Mouse (Mus musculus) adrenal gland, adult (tissue): ENCODE results near the gene Mre11a.

ENCODE experiments used
- DNase-seq, 2 experiments: peaks; one replicate each; pipeline ENCODE4 v3.0.0; 2022 to 2023; ENCODE audit warnings: low spot score in 1 of 2; ENCODE audit not compliant: inconsistent age in 2 of 2

The Mre11a gene

DNA sequence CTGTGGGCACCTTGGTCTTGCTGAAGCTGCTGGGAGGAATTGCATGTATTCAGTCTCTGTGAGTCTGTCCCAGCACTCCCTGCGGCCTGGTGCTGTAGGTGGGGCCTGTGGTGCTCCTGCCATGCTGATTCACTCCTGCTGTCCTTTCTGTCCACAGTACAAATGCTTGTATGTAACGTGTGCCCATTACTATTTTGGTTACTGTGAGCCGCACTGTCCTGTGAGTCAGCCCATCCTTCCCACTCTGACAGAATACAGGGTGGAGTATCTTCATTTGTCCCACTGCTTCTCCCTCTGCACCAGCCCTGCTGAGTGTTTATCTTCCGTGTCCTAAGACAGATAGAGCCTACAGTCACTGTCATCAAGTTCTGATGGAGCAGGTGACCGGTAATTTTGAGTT, 25.7 kb downstream of the Mre11a start:
- no peak for DNase-seq

DNA sequence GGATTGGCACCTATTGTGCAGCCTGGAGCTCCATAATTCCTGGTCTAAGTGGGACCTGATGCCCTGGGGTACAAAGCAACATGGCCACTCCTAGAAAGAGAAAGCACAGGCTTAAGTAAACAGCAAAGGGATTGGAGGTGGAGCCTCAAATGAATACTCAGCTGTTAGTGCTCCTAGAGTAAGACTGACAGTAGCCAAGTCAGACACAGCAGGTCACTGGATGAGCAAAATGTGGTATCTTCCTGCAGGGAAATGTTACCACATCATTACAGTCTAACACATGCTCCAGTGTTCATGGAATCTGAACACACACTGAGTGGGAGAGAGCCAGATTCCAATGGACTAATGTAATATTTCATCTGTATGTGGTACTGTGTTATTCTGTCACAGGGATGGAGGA, 36.9 kb downstream of the Mre11a start:
- no peak for DNase-seq

DNA sequence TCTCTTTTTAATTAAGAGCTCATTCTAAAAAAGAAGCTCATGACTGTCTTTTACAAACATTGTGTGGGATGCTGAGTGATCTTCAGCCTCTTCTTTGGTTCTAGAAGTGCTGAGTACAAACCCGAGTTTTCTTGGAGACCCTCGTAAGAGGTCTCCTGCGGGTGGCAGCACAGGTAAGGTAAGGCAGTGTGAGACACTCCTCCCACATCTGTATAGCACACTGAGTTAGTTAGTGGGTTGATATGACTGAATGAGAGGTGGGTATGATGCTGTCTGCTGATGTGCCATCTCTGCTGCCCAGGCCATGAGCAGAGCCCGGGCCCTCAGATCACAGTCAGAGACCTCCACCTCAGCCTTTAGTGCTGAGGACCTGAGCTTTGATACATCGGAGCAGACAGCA, 40.4 kb downstream of the Mre11a start:
- no peak for DNase-seq

DNA sequence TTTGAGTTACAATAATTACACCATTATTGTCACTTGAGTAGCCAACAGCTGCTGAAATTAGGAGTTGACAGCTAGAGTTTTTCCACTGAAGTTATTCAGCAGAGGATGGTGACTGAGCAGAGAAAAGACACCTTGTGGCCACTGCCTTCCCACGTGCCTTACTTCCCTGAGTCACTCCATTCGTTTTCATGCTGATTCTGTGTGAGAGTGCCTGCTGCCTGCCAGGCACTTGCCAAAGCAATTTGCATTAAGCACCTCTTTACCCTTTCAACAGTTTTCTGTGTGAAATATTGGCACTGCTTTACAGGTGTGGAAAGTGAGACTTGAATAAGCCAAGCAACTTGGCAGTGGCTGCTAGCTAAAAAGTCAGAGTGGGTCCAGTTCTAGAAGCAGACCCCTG, 43.4 kb downstream of the Mre11a start:
- no peak for DNase-seq

DNA sequence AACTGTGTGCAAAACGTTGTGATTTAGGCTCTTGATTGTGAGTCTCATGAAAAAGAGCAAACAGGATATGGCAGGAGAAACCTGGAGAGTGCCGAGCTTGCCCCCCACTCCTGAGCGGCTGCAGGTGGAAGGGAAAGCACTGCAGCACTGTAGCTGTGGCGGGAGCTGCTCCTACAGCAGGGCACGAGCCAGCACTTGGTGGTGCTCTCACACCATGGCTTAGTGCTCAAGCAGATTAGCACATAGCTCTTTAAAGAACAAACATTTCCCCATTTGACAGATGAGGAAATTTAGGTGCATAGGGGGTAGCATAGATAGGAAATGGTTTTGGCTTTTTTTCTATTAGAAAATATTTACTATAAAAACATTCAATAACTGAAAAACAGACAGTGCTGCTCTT, 47.6 kb downstream of the Mre11a start:
- no peak for DNase-seq

DNA sequence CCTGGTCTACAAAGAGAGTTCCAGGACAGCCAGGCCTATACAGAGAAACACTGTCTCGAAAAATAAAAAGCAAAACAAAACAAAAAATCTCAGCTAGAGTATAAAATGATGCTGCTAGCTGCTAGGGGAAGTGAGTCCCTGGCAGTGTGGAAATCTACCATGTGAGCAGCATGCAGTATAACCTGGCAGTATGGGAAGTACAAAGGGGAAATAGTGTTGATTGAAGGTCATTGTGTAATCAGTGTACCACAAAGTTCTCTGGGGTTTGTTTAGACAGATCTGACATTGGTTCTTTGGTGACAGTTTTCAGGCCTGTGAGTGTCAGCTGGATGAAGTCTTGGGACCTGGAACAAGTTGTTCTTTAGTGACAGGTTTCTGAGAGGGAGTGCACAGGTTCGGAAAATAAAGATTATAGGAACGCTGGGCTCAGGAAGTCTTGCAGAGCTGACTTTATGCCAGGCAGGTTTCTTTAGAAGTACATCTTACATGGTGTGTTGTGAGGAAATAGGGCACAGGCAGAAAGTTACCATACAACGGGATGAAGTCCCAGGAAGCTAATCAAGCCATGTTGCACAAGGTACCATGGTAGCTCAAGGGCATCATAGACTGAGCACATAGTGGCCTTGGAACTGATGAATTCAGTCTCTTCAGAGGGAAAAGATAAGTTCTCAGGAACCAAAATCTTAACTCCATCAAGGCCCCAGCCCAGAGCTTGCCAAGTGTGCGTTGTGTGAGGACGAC, 51.1 kb downstream of the Mre11a start:
- DNase-seq, result peak; percentile 8 to 61

DNA sequence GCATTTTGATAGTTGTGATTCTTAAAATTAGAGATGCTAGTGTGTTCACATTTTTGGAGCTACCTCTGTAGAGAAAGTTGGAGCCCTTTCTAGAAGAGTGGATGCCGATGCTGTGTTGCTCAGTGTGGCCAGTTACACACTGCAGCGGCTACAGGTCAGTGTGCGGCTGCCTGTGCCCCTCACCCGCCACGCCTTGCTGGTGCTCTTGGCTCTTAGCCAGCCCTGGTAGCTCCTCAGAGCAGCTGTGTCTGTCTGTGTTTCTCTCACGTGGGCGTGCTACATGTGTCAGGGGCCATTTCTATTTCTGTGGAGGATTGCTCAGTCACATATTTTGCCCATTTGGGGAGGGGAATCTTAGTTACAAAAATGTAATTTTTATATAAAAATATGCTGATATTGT, 55.1 kb downstream of the Mre11a start:
- DNase-seq, result no peak

DNA sequence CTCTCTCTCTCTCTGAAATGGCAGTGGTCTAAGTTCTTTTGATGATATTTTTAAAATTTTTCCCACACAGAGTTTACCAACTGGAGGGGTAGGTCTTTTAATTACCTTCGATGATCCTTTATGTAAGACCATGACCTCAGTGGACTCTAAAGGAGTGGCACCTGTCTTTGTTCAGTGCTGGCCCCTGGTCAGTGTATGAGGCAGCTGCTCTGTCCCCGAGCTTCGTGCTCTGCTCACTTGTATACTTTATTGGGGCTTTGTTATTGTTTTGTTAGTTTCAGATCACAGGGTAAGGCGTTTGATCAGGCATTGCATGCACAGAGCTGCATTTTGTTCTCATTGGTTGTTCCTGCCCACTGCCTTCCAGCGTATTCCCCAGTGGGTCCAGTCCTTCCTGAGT, 55.5 kb downstream of the Mre11a start:
- no peak for DNase-seq

DNA sequence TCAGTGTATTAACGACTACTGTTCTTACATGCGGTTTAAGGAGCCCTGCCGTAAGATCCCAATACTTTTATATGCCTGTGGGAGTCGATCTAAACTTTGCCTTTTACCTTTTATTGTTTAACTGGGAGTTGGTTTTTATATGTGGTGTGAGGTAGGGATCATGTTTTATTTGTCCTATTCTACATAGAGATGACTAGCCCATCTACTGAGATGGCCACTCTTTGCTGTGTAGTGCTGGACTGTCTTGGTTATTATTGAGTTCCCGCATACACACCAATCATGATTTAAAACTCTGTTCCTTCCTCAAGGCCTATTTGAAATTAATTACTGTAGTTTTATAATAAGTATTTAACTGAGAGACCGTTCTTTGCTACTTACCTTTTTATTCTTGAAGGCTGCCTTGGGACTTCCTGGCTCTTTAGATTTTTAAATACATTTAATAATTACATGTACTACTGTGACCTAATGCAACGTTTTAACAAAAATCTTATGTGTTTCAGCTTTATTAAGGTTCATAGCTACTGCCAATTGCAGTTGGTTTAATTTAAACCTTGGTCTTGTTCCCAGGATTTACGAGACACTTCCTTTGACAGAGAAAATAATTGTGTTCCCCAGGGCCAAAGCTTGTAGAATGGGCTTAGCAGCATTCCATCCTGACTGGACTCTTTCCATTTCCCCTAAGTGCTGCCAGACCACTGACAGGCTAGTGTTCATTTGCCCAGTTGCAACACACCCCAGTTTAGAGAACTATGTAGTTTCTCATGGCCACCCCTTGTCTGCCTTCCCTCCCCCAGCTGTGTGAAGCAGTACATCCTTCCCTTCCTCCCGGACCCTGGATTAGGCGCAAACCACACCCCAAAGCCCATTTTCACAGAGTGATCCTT, 57.7 kb downstream of the Mre11a start:
- peak in 1 of 2 experiments; percentile 32 for DNase-seq

DNA sequence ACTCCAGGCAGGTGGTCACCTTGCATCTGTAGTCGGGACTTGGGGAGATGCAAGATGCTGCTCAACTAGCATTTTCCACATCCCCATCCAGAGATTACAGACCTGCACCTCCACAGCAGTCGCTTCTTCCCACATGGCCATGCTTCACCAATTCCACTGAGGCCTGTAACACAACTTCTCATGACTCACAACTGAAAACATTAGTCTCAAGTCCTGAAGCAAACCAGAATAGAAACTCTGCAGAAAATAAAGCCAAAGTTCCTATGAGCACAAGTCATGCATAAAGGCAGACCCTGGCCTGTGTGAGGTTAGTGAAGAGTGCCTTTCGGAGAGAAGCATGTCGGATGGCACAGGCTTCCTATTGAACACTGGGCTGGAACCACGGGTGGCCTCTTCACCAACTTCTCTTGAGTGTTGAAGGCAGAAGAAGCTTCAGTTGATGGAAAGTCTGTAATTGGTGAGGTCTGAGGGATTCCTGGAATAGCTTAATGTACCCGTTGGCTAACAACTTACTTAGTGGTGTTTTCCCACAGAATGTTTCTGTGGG, 58.9 kb downstream of the Mre11a start:
- no peak for DNase-seq

DNA sequence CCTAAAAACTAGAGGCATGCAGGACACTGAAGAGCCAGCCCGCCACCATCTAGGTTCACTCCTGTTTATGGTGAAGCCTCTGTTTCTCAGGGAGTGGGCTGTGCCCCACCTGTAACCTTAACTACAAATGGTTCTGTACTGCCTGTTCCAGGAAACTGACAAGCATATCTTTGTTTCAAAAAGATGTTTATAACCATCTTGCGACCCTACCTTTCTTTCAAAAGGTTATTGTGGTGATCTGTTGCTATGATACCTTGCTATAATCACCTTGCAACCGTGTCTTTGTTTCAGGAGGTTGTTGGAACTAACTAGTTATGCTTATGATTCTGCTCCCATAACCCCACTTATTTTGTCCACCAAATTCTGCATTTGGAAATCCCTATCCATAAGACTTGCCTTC, 59.4 kb downstream of the Mre11a start:
- DNase-seq, result no peak

DNA sequence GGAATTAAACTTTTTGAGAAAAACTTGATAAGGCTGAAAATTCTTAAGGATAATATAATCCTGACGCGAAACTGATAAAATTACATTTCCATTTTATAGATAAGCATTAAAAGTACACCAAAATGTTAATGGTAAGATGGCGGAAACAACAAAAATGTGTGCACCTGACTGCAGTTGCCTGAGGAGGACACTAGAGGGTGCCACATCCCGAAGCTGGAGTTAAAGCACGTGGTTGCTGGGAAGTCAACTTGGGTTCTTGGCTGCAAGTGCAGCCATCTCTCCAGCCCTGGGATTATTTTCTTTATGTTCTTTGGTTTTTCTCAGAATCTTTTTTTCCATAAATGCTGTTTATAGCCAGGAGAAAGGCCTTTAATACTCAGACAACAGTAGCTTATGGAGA, 62.0 kb downstream of the Mre11a start:
- no peak for DNase-seq

DNA sequence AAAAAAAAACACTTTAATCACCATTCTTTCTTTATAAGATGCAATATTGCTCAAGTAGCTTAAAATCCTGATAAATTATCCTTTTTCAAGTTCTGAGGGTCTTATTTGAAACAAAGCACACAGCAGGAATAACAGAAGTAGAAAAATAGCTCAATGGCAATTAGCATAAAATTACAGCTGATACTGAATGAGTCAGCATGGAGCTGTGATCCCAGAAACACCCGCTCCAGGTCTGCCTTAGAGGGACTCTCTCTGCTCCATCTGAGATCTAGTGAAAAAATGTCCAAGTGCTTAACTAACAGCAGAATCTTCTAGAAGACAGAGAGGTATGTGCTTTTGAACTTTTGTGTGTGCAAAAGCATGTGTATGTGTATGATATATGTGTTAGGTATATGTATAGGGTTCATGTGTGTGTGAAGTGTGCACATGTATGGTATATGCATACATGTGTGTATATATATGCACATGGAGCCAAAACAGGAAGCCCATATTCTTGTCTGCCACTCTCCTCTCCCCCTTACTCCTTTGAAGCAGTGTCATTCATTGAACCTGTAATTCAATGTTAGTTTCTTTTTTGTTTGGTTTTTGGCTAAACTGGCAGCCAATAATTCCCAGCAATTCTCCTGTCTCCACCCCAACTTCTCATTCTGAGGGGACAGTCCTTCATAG, 63.9 kb downstream of the Mre11a start:
- DNase-seq, result no peak

DNA sequence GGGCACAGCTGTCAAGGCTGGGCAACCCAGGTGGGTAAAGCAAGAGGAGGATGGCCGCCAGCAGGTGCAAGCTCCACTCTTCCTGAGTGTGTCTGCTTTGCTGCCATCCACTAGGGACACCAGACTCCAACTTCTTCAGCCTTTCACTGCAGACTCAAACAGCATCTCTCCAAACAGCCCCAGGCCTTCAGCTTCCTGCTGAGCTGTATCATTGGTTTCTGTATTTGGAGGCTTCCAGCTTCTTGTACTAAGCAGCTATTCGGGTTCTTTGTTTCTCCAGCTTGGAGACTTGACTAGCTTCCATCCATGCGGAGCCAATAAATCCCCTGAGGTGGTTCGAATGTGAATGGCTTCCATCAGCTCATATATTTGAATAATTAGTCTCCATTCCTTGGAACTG, 70.1 kb downstream of the Mre11a start:
- DNase-seq, result no peak

DNA sequence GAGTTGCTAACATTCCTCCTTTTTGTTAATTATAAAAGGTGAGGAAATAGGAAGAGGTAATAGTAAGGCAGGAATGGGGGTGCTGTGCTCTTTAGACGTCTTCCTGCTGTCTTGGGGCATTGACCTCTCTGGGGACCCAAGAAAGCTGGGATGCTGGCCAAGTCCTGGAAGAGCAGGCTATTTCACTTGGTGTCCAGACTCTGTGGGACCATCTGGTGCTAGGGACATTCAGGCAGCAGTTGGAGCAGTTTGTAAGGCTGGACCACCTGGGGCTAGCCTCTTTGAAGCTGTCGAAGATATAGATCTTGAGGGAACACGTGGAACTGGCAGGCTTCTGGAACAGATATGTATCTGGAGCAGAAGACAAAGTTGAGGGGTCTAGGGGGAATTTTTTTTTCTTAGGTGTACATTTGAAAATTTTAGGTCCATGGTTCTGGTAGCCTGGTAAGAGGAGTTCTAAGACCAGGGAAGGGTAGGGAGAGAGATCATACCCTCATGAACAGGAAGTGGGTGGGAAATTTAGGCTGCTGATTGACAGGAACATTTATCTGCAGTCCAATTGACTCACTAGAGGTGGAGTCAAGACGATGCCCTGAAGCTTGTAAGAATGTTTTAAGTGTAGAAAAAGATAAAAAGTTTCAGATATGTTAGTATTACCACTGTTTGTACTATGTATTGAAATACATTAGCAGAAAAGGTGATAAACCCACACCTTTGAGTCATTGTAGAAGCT, 72.6 kb downstream of the Mre11a start:
- DNase-seq, result no peak

DNA sequence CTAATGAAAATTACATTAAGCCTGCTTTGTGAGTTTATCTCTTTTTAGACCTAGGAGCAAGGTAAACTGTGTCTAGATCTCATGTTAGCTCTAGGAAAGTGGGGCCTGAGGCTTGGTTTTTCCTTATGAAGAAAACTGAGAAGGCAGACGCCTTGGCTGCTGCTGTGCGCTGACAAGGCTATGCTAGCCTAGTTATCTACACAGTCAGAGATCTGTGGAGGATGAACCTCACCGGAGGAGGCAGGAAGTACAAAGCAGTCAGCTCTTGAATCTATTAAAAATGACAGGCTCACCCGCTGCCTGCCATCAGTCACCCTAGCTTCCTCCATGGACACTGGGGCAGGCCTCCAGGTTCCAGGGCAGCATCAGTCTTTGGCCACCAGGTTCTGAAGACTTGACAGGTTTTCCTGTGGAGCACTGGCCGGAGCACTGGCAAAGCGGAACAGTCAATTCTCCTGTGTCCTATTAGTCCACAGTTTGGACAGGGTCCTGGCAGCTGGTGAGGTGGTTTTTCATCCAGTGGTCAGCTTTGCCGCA, 73.8 kb downstream of the Mre11a start:
- DNase-seq, result no peak

DNA sequence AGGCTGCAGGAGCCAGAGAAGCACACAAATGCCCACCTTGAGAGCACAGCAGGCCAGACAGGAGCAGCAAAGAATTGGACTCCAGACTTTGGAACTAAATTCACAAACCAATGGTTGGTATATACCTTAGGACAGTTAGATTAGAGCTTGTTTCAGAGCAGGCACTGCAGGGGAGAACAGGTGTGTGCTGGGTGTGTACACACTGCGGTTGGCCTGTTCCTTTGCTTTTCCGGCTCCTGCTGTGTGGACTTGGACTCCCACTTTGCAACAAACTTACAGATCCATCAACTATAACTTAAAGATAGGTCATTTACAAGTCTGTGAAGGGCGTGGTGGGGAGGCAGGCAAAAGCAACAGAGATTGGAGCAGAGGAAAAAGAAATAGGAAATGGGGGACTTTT, 74.3 kb downstream of the Mre11a start:
- DNase-seq, result no peak

DNA sequence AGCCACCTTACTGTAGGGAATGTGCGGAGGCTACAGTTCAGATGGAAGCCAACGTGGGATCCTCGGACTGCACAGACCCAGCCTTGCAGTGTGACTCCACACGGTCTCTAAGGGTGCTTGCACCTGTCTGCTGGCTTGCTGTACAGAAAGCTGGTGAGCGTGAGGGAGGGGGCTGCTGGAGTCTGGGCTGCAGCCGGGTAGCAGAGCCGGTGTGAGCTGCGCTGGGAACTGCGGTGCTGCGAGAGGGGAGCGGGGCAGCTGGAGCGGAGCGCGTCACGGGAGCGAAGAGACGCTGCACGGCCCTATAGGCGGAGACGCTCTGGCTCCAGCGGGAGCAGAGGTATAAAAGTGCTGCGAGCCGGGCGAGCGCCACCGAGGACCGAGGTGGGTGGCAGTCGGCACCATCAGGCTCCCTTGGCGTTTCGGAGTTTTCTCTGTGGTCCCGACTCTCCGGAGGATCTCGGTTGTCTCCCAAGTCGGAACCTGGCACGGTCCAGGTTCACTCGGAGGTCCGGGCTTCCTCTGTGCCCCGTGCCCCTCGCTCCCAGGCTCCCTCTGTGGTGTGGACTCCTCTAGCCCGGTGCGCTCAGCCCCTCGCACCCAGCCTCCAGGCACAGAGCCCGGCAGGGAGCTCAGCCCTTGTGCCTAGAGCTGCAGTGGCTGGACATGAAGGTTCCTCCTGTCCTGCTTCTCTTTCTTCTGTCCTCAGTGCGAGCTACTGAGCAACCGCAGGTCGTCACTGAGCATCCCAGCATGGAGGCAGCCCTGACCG, 75.6 kb downstream of the Mre11a start, which contains the start of gene Gpr83:
TSS of gene Gpr83 (plus strand) at position 343 of the 772 bp plus-strand sequence.
- peak in 1 of 2 experiments; percentile 63 for DNase-seq

DNA sequence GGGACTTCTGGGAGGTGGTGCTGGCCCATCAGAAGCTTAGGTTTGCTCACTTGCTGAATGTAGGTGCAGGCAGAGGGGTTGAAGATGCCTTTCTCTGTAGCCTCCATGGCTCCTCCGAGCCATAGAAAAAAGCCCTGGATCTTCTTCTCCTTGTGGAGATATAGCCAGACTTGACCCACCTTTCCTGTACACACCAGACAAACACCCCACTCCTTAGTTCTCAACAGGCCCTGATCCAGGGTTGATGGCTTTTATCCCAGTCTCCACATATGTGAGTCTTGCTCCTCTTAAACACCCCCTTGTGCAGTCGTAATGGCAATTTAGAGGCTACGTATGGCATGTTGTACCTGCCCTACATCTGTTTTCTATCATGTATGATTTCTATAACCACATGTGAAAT, 78.7 kb downstream of the Mre11a start:
- DNase-seq, result no peak

DNA sequence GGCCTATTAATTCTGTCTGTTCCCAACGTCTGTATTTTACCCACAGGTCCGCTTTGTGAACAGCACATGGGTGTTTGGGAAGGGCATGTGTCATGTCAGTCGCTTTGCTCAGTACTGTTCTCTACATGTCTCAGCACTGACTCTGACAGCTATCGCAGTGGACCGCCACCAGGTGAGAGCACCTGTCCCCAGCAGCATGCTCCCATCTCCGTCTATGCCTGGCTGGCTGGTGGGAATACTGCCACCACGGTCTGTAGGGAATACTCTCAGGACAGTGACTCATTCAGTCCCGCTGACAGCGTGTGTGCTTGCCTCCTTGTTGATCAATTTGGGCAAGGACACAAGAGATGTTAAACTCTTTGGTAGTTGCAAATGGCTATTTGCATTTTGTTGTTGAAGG, 80.3 kb downstream of the Mre11a start:
- DNase-seq, result no peak
